Mouse (Mus musculus): ENCODE data around the gene Slc6a17.

GRCm38 (mm10) chr3:107528401-107529118 lies 10.7 kb upstream of the Slc6a17 start:
- no peak for TF ChIP-seq EP300 (IDR thresholded peaks at IDR 0.05; ENCODE audit: insufficient read depth, low read depth, low read length)
- no peak for TF ChIP-seq POLR2A (IDR thresholded peaks at IDR 0.05; ENCODE audit: insufficient read depth, low read length)
- TF ChIP-seq CTCF (IDR thresholded peaks at IDR 0.05; ENCODE audit: low read depth, low read length), result no peak
